Mouse (Mus musculus): ENCODE data around the gene Tbx21. TPM values are rescaled to one million over a fixed set of nuclear protein-coding genes. Genes with fewer than 3 reads are reported as not detected.

Gene Tbx21
- polyA plus RNA-seq (2017; shearing (Covaris generic)), result 10 to 100 TPM; 31.0 to 50.0 TPM

DNA sequence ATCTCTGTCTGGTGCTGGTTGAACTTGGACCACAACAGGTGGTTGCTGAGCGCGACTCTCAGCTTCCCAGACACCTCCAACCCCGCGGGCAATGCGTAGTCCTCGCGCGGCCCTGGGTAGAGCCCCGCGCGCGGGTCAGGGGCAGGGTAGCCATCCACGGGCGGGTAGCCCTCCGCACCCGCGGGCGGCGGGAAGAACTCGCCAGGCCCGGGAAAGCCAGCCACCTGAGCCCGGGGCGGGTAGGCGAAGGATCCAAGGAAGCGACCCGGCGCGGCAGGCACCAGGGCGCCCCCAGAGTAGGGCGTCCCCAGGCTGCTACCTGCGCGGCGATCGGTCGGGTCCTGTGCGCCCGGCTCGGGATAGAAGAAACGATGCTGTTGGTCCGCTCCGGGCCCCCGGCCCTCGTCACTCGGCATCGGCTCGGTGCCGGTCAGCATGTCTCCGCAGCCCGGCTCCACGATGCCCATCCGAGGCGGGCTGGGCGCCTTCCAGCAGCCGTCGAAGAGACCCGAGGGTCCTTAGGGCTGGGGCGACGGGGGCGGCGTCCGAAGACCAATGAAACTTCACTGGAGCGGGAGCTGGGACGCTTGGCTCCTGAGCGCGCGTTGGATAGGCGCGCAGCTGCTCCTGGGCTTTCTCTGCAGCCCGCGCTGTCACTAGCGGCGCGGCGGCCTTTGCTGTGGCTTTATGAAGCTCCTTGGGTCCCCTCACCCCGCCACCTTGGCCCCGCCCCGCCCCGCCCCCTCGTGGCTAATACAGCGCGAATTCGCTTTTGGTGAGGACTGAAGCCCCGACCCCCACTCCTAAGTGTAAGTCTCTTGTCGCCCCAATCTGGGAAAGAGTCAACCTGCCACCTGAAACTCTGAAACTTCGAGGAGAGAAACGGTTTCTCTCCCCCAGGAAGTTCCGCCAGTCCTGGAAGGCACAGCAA lies at the start of gene Tbx21:
Gene Tbx21 (minus strand): TSS at position 661 of the 931 bp plus-strand sequence.

DNA sequence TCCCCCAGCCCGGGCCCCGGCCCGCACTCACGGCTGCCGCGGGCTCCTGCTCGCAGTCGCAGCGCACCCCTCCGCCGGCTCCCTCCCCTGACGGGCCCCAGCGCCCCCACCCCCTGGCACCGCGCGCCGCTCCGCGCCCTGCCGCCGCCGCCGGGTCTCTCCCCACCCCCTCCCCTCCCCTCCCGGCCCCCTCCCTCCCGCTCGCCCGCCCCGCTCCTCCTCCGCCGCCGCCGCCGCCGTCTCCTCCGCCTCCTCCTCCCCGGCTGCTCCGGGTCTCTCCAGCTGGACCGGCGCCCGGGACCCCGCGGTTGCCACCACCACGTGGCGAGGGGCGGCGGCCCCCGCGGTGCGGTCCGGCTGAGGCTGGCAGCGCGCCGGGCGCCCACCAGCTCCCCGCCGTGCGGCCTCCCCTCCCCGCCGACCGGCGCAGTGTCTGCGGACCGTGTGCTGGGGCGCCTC lies 36.2 kb upstream of the Tbx21 start, which contains the start of gene Tbkbp1:
Gene Tbkbp1 (minus strand): TSS at position 153 of the 459 bp plus-strand sequence.

GRCm38 (mm10) chr11:97050216-97050943 lies 64.8 kb downstream of the Tbx21 start, which contains the start of gene Osbpl7:
Gene Osbpl7, plus strand, starts transcription at chr11:97050628.

Other genes with a start within 250 kb of the Tbx21 start
- 10 to 100 TPM; 64.1 to 95.4 TPM for gene Cdk5rap3, start 198.8 kb downstream of the Tbx21 start, polyA plus RNA-seq (2017; shearing (Covaris generic))
- under 1 TPM; 0.48 to 0.70 TPM for gene Prr15l, start 187.2 kb downstream of the Tbx21 start, polyA plus RNA-seq (2017; shearing (Covaris generic))
- gene Pnpo, start 171.3 kb downstream of the Tbx21 start, polyA plus RNA-seq (2017; shearing (Covaris generic)), result 10 to 100 TPM; 32.8 to 42.0 TPM
- 10 to 100 TPM; 53.2 to 80.2 TPM for gene Sp2, start 132.4 kb downstream of the Tbx21 start, polyA plus RNA-seq (2017; shearing (Covaris generic))
- 10 to 100 TPM; 26.1 to 30.2 TPM for gene Sp6, start 101.9 kb downstream of the Tbx21 start, polyA plus RNA-seq (2017; shearing (Covaris generic))
- 10 to 100 TPM in 1 of 2 experiments, 1 to 10 TPM in 1; 8.8 to 14.8 TPM for gene Scrn2, start 85.4 kb downstream of the Tbx21 start, polyA plus RNA-seq (2017; shearing (Covaris generic))
- gene Lrrc46, start 73.9 kb downstream of the Tbx21 start, polyA plus RNA-seq (2017; shearing (Covaris generic)), result under 1 TPM; 0.16 to 0.98 TPM
- 10 to 100 TPM; 74.3 TPM for gene Mrpl10, start 73.8 kb downstream of the Tbx21 start, polyA plus RNA-seq (2017; shearing (Covaris generic))
- 10 to 100 TPM; 30.6 to 33.7 TPM for gene Osbpl7, start 64.7 kb downstream of the Tbx21 start, polyA plus RNA-seq (2017; shearing (Covaris generic))
- 1 to 10 TPM in 1 of 2 experiments, under 1 TPM in 1; 0.30 to 1.1 TPM for gene Tbkbp1, start 36.2 kb upstream of the Tbx21 start, polyA plus RNA-seq (2017; shearing (Covaris generic))
- gene Kpnb1, start 72.5 kb upstream of the Tbx21 start, polyA plus RNA-seq (2017; shearing (Covaris generic)), result 10 to 100 TPM; 22.6 to 25.1 TPM
- 10 to 100 TPM; 35.4 to 45.5 TPM for gene Npepps, start 165.3 kb upstream of the Tbx21 start, polyA plus RNA-seq (2017; shearing (Covaris generic))
- 10 to 100 TPM; 23.0 to 26.3 TPM for gene Mrpl45, start 200.4 kb upstream of the Tbx21 start, polyA plus RNA-seq (2017; shearing (Covaris generic))
- gene Gpr179, start 236.7 kb upstream of the Tbx21 start, polyA plus RNA-seq (2017; shearing (Covaris generic)), result 1 to 10 TPM in 1 of 2 experiments, under 1 TPM in 1; 0.14 to 1.8 TPM
- gene Socs7, start 247.2 kb upstream of the Tbx21 start, polyA plus RNA-seq (2017; shearing (Covaris generic)), result 1 to 10 TPM; 1.4 to 2.5 TPM

Measured in inflammation-experienced regulatory T-cells (primary cell).